Mouse (Mus musculus): Measurements from ENCODE around the gene Snrpb2.

Snrpb2 gene

GRCm38 (mm10) chr2:143097170-143097569, 34.3 kb downstream of the Snrpb2 start:
- no peak for DNase-seq

GRCm38 (mm10) chr2:143113859-143114258, 51.0 kb downstream of the Snrpb2 start:
- no peak for DNase-seq

DNA sequence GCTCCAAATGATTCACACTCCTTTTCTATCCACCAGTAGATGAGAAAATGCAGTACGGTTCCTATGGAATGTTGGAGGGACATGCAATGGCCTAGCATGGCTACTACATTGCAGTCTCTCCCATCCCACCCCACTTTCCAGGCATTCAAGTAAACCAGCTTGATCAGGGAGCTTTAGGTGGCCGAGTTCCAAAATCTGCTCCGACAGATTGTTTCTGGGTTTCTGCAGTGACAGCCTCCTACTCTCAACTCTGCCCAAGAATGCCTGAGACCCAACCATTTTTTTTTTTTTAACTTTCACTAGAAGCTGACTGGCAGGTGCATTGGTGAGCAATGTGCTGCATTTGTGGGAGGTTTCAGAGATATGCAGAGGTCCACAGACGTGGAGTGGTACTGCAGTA, 51.9 kb downstream of the Snrpb2 start:
- DNase-seq, result peak; percentile 52

DNA sequence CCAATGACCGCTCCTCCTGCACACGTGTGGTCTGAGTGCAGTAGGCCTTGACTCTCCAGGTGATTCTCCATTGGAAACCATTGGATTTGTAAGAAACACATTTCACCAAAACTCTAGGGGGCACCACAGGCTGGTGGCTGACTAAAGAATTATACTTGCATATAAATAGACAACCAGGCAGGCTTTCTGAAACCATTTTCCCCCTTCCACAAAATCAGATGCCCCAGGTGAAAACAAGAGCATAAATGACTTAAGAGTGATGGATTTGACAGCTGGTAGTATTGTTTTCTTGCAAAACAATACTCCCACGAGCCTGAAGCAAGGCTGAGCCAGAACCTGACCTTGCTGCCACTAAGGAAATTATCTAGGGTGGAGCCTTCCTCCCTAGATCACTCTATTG, 54.6 kb downstream of the Snrpb2 start:
- DNase-seq, result peak; percentile 23

- DNase-seq, result no peak
Observed at GRCm38 (mm10) chr2:143118221-143118620, 55.4 kb downstream of the Snrpb2 start.

Measured in cerebellum, adult 11-12 months (tissue).